Mouse (Mus musculus): Measurements from ENCODE around the gene Agpat4.

Gene Agpat4

GRCm38 (mm10) chr17:12159187-12160060 lies 40.9 kb downstream of the Agpat4 start:
- DNase-seq (ENCODE audit: extremely low spot score, low read depth, low spot score): no peak

DNA sequence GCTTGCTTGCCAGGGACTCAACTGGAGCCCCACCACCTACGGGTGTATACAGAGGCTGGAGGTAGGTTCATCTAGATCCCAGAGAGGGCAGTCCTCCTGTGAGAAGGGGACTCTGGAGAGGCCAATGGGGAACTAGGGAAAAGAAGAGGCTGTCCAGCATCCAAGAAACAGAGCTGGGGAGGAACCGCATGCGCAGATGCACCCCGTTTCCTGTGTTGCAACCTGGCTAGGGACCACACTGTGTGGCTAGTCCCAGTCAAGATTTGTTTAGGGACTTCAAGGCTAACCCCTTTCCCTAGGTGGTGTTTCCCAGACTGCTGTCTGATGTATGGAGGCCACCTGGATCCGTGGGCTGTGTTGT lies 41.5 kb downstream of the Agpat4 start:
- no peak for DNase-seq (ENCODE audit: extremely low spot score, low read depth, low spot score)

- no peak for DNase-seq (ENCODE audit: extremely low spot score, low read depth, low spot score)
Measured at GRCm38 (mm10) chr17:12160540-12160939, 42.0 kb downstream of the Agpat4 start.

DNA sequence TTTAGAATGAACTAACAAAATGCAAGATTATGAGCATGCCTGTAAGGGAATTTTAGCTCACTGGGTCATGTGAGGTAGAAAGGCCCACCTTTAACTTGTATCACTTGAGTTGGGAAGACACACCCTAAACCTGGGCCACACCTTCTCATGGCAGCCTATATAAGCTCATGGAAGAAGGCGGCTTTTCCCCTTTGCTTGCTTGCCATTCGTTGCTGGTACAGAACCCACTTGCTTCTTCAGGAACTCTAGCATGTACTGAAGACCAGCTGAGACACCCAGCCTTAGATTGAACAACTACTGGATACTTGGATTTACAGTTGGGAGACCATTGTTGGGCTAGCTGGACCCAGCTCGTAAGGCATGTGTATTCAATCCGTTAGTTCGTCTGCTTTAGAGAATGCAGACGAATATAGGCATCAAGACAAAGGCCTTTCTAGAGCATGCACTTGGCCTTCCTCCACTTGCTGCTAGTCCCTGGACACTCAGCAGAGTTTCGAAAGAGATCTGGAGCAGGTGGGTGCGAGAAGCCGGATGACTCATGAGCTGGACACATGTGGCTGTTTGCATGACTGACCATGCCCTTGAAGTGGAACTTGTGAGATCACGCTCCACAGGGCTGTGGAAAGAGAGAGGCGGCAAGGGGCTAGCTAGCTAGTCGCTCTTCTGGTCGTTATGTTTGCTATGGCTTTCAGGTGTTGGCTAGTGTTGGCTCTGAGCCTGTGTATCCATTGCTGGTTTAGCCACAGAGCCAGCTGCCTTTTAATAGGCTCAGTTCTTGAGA lies 42.7 kb downstream of the Agpat4 start:
- DNase-seq (ENCODE audit: extremely low spot score, low read depth, low spot score): no peak

DNA sequence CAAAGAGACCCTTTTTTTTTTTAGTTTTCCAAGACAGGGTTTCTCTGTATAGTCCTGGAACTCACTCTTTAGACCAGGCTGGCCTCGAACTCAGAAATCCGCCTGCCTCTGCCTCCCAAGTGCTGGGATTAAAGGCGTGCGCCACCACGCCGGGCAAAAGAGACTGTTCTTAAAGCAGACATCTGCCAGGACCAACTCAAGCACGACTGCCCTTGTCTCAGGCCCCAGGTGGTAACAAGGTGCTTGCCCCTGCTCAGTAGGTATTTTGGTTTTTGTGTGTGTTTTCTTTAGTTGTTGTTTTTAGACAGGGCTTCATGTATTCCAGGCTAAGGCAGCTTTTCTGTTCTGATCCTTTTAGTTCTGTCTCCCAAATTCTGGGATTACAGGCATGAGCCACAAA lies 43.4 kb downstream of the Agpat4 start:
- DNase-seq (ENCODE audit: extremely low spot score, low read depth, low spot score): no peak

DNA sequence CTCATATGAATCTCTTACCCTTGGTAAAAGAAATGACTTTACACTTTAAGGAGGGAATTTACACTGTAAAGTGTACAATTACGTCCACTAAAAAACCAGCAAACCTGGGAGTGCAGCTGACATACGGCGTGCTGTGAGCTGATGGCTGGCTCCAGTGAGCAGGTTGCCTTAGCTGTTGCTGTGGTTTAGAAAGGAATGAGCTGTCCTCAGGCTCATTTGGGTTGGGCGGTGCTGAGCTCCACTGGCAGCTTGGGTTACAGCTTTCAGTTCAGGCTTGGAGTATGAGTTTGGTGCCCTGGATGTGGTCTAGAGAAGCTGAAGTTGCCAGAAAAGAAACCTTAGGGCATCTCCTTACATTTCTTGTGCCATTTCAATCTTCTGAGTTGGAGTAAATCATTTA lies 44.3 kb downstream of the Agpat4 start:
- no peak for DNase-seq (ENCODE audit: extremely low spot score, low read depth, low spot score)

- no peak for DNase-seq (ENCODE audit: extremely low spot score, low read depth, low spot score)
Measured at GRCm38 (mm10) chr17:12163403-12163802, 44.9 kb downstream of the Agpat4 start.

- no peak for DNase-seq (ENCODE audit: extremely low spot score, low read depth, low spot score)
Measured at GRCm38 (mm10) chr17:12163903-12164302, 45.4 kb downstream of the Agpat4 start.

DNA sequence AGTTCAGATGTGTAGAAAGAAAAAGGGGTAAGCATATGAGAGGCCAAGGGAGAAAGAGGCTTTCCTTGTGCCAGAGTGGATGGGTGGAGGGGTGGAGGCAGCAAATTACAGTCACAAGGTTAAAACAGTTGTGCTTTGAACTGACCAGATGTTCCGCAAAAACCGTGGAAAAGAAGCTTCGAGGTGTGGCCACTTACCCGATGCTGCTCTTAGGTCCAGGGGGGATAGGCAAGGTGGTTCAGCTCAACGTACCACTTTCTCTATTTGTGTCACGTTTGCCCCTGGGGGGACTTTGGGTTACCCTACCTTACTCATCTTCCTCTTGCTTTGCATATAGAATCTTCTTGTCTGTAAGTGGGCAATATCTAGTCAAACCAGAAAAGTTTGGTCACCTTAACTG lies 46.0 kb downstream of the Agpat4 start:
- DNase-seq (ENCODE audit: extremely low spot score, low read depth, low spot score): no peak

GRCm38 (mm10) chr17:12165009-12165695 lies 46.6 kb downstream of the Agpat4 start:
- DNase-seq (ENCODE audit: extremely low spot score, low read depth, low spot score): no peak

DNA sequence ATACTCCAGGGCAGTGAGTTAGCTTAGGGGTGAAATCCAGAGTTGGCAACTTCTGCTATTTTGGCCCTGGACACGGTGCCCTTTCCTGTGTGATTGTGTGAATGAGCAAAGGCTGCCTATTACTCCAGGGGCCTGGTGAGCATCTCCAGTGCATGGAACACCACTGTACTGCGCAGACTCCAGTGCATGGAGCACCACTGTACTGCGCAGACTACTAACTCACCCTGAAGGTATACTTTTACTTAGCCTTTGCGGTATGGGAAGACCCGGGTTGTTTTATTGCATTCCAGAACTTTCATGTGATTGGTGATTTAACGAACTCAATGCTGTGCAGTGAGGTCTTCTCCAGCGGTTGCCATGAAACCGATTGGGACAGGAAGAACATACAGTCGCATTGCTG lies 47.2 kb downstream of the Agpat4 start:
- DNase-seq (ENCODE audit: extremely low spot score, low read depth, low spot score): no peak

DNA sequence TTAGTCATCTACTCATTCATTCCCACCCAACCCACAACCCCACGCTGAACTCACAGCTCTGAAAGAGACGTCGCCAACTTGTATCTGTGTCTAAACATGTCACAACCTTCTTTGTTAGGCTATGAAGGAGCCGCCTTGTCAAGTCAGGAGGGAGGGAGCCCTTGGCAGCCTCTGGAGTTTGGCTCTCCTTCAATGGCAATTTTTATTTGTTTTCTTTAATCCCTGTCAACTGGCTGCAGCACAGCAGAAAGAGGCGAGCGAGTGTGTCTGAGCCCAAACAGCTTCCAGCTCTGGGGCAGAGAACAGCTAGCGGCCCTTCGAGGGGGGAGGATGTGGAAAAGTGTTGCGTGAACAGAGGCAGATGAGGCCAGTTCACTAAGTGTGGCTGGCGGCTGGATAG lies 50.0 kb downstream of the Agpat4 start:
- DNase-seq (ENCODE audit: extremely low spot score, low read depth, low spot score): no peak

DNA sequence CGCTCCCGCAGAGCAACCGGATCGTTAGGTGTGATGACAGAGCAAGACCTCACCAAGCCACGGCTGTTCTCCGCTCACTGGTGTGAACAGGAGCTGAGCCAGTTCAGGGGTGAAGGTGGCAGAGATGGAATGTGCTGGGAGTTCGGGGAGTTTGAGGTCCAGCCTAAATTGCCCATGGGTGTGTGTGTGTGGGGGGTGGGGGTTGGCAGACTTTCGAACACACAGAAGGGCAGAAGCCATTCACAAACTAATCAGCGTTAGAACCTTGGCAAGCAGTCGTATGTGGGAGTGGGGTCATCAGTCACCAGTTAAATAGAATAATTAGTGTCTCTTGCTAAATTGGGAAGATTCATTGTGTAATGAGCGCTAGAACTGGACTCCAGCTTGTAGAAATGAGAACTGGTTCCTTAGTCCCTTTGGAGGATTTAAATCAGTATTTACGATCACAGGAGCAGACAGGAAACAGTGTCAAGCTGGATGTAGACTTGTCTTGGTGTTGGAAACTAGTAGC lies 50.9 kb downstream of the Agpat4 start:
- no peak for DNase-seq (ENCODE audit: extremely low spot score, low read depth, low spot score)

GRCm38 (mm10) chr17:12170791-12171497 lies 52.4 kb downstream of the Agpat4 start:
- DNase-seq (ENCODE audit: extremely low spot score, low read depth, low spot score): no peak

- no peak for DNase-seq (ENCODE audit: extremely low spot score, low read depth, low spot score)
Measured at GRCm38 (mm10) chr17:12171666-12172065, 53.2 kb downstream of the Agpat4 start.

DNA sequence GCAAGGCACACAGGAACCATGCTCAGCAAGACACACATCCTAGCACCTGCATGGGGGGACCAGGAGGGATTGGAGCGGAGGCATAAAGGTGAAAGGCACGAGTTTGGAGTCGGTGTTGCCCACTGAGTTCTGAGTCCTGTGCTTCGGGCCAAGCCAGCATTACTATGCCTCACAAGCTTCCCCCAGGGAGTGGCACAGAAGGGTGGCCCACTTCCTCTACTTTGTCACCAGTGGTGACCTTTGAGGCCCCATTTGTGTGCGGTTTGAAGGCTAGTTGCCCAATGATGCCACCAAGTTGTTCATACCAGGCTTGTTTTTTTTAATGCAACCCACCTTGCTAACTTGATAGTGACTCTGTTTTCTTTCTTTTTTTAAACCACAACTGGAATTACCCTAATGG lies 55.7 kb downstream of the Agpat4 start:
- no peak for DNase-seq (ENCODE audit: extremely low spot score, low read depth, low spot score)

- DNase-seq (ENCODE audit: extremely low spot score, low read depth, low spot score): no peak
Measured at GRCm38 (mm10) chr17:12174896-12175295, 56.4 kb downstream of the Agpat4 start.

GRCm38 (mm10) chr17:12175626-12176025 lies 57.1 kb downstream of the Agpat4 start:
- no peak for DNase-seq (ENCODE audit: extremely low spot score, low read depth, low spot score)

DNA sequence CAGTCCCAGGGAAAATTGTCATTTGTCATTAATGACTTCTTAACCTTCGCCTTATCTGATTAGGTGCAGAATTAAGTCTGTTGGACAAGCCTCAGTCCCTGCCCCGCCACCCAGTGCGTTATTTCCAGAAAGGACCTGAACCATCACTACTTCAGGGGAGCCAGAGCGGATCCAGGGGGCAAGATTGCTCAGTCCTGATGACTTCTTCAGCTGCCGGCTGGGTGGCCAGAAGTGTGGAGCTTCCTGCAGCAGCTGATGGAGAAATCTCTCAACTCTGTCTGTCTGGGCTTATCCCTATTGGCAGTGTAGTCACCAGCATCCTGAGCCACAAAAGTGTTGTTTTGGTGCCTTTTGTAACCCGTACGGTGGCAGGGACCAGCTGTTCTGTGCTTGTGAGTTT lies 60.8 kb downstream of the Agpat4 start:
- DNase-seq (ENCODE audit: extremely low spot score, low read depth, low spot score): no peak

GRCm38 (mm10) chr17:12179766-12180165 lies 61.3 kb downstream of the Agpat4 start:
- DNase-seq (ENCODE audit: extremely low spot score, low read depth, low spot score): no peak
